Mouse (Mus musculus): ENCODE results near the gene Dpy30. TPM values are rescaled to one million over a fixed set of nuclear protein-coding genes. Genes with fewer than 3 reads are reported as not detected.

The Dpy30 gene
- total and polyA plus RNA-seq, 3 experiments: 121 to 192 TPM; not detected in 1

- H3K4me1 ChIP-seq (ENCODE audit: control insufficient read depth in 1 of 2, insufficient read depth in 2 of 2, low read length in 2 of 2): peaks cover 7 to 13% of the 10 kb centered on the region in 2 experiments
- H3K27ac ChIP-seq (ENCODE audit: control insufficient read depth, low read depth, low read length): peak overlapping the region; percentile 72
- peaks cover 2 to 19% of the 10 kb centered on the region in 2 experiments for H3K36me3 ChIP-seq (ENCODE audit: control insufficient read depth in 1 of 2, insufficient read depth in 2 of 2, low read length in 2 of 2)
- no peaks in the 10 kb centered on the region for H3K9me3 ChIP-seq (replicated peaks; ENCODE audit: insufficient read depth, low read length)
- DNase-seq (ENCODE audit: low read depth, low spot score): peak; percentile 86
- H3K79me2 ChIP-seq (ENCODE audit: control insufficient read depth, insufficient read depth, low read length, poor library complexity): peaks cover 28% of the 10 kb centered on the region
- H3K4me3 ChIP-seq (ENCODE audit: control insufficient read depth in 1 of 2, insufficient read depth in 1 of 2, low read depth in 2 of 2, low read length in 2 of 2): peak overlapping the region; percentile 76 to 87
- H3K27me3 ChIP-seq (ENCODE audit: control insufficient read depth in 1 of 2, insufficient read depth in 2 of 2, low read length in 2 of 2): no peaks in the 10 kb centered on the region
- H3K9ac ChIP-seq (ENCODE audit: control insufficient read depth, low read depth, low read length, poor library complexity, severe bottlenecking): peak overlapping the region; percentile 98
- TF ChIP-seq ZC3H11A (IDR thresholded peaks at IDR 0.05; ENCODE audit: low read depth, low read length) (peak; percentile 78), ZNF384 (IDR thresholded peaks at IDR 0.05; ENCODE audit: low read depth, low read length) (peak; percentile 86), TBP (IDR thresholded peaks at IDR 0.05; ENCODE audit: low read depth, low read length) (no peak; the same call in 1 of the 2 replicates), E2F4 (IDR thresholded peaks at IDR 0.05; ENCODE audit: borderline replicate concordance, low read depth, low read length) (no peak), HCFC1 (IDR thresholded peaks at IDR 0.05; ENCODE audit: low read depth, low read length) (peak; percentile 36; the same call in 1 of the 2 replicates), BHLHE40 (IDR thresholded peaks at IDR 0.05; ENCODE audit: borderline replicate concordance, low read depth, low read length) (no peak), NELFE (IDR thresholded peaks at IDR 0.05; ENCODE audit: low read depth, low read length) (no peak), JUND (IDR thresholded peaks at IDR 0.05; ENCODE audit: low read depth, low read length) (no peak), USF1 (IDR thresholded peaks at IDR 0.05; ENCODE audit: low read depth, low read length) (no peak; the same call in 1 of the 2 replicates), MAFK (IDR thresholded peaks at IDR 0.05; ENCODE audit: borderline replicate concordance, low read depth, low read length) (peak; percentile 64; the same call in 1 of the 2 replicates), GABPA (IDR thresholded peaks at IDR 0.05; ENCODE audit: low read depth, low read length) (no peak), POLR2AphosphoS2 (IDR thresholded peaks at IDR 0.05; ENCODE audit: low read length) (no peak), CHD1 (IDR thresholded peaks at IDR 0.05; ENCODE audit: low read depth, low read length) (no peak), RCOR1 (IDR thresholded peaks at IDR 0.05; ENCODE audit: low read depth, low read length) (no peak; the same call in none of the 2 replicates), ZMIZ1 (IDR thresholded peaks at IDR 0.05; ENCODE audit: low read depth, low read length) (no peak), ETS1 (IDR thresholded peaks at IDR 0.05; ENCODE audit: low read depth, low read length) (peak; percentile 42; the same call in 1 of the 2 replicates), UBTF (IDR thresholded peaks at IDR 0.05; ENCODE audit: borderline replicate concordance, insufficient read depth, low read depth, low read length) (no peak), RAD21 (IDR thresholded peaks at IDR 0.05; ENCODE audit: low read depth, low read length) (peak; percentile 76), MYB (IDR thresholded peaks at IDR 0.05; ENCODE audit: low read depth, low read length) (no peak), MAZ (IDR thresholded peaks at IDR 0.05; ENCODE audit: low read depth, low read length) (0 out of 2 replicates have a peak, but pooled peaks have one; percentile 35), USF2 (IDR thresholded peaks at IDR 0.05; ENCODE audit: borderline replicate concordance in 1 of 2, insufficient read depth in 1 of 2, low read depth in 1 of 2, low read length in 2 of 2) (no peak), NRF1 (IDR thresholded peaks at IDR 0.05; ENCODE audit: insufficient read depth, low read depth, low read length, poor library complexity, severe bottlenecking) (no peak), TCF12 (IDR thresholded peaks at IDR 0.05; ENCODE audit: low read depth, low read length) (no peak), SIN3A (IDR thresholded peaks at IDR 0.05; ENCODE audit: low read length) (0 out of 2 replicates have a peak, but pooled peaks have one; percentile 44), EP300 (IDR thresholded peaks at IDR 0.05; ENCODE audit: low read depth in 1 of 2, low read length in 2 of 2) (no peak), GATA1 (IDR thresholded peaks at IDR 0.05; ENCODE audit: low read depth, low read length) (no peak), MYC (IDR thresholded peaks at IDR 0.05; ENCODE audit: low read depth, low read length) (peak; percentile 41; the same call in 1 of the 2 replicates), MAX (IDR thresholded peaks at IDR 0.05; ENCODE audit: low read length) (no peak), CHD2 (IDR thresholded peaks at IDR 0.05; ENCODE audit: low read length) (no peak), TAL1 (IDR thresholded peaks at IDR 0.05; ENCODE audit: low read length) (no peak), ZKSCAN1 (IDR thresholded peaks at IDR 0.05; ENCODE audit: low read depth, low read length) (no peak), MXI1 (IDR thresholded peaks at IDR 0.05; ENCODE audit: low read depth, low read length) (peak; percentile 42), POLR2A (IDR thresholded peaks at IDR 0.05; ENCODE audit: control insufficient read depth in 1 of 2, insufficient read depth in 1 of 2, low read depth in 1 of 2, low read length in 2 of 2, poor library complexity in 1 of 2) (no peak), KAT2A (conservative IDR thresholded peaks at IDR 0.05; ENCODE audit: low read depth, low read length) (no peak), MEF2A (IDR thresholded peaks at IDR 0.05; ENCODE audit: extremely low read depth, insufficient replicate concordance, low read depth, low read length, poor library complexity, severe bottlenecking) (no peak), ELF1 (IDR thresholded peaks at IDR 0.05; ENCODE audit: low read depth, low read length) (no peak)
Observed at GRCm38 (mm10) chr17:74296076-74296823, 27.5 kb downstream of the Dpy30 start.
